Mouse (Mus musculus) embryonic facial prominence, embryonic 13.5 days (tissue): ENCODE results near the gene Lyzl6. TPM values are rescaled to one million over a fixed set of nuclear protein-coding genes. Genes with fewer than 3 reads are reported as not detected.
A peak's percentile ranks its signal among the peaks of the same experiment; 100 is the strongest.

Experiments used
- ATAC-seq: fragments of 200-750 bp; cut with Nextera tagmentation; 2 replicates; pipeline ENCODE4 v1.8.0; 2017; ENCODE audit warnings: low read depth; ENCODE audit not compliant: insufficient number of reproducible peaks, insufficient read depth, low FRiP score, low TSS enrichment
- H3K27ac ChIP-seq: fragments of 300-500 bp; sonication (generic); 2 replicates; pipeline ENCODE4 v1.5.1; 2015; ENCODE audit warnings: moderate library complexity, mild to moderate bottlenecking, inconsistent platforms
- H3K27me3 ChIP-seq: fragments of 300-500 bp; sonication (generic); 2 replicates; pipeline ENCODE4 v1.6.1; 2015; ENCODE audit warnings: mild to moderate bottlenecking, inconsistent platforms
- H3K36me3 ChIP-seq: fragments of 300-500 bp; sonication (generic); 2 replicates; pipeline ENCODE4 v1.6.1; 2015; ENCODE audit warnings: mild to moderate bottlenecking, inconsistent platforms
- H3K4me1 ChIP-seq: fragments of 300-500 bp; sonication (generic); 2 replicates; pipeline ENCODE4 v1.6.1; 2015; ENCODE audit warnings: inconsistent platforms
- H3K4me2 ChIP-seq: fragments of 300-500 bp; sonication (generic); 2 replicates; pipeline ENCODE4 v1.6.1; 2015; ENCODE audit warnings: moderate library complexity, mild to moderate bottlenecking, inconsistent platforms
- H3K4me3 ChIP-seq: fragments of 300-500 bp; sonication (generic); 2 replicates; pipeline ENCODE4 v1.5.1; 2015; ENCODE audit warnings: mild to moderate bottlenecking, inconsistent platforms
- H3K9ac ChIP-seq: fragments of 300-500 bp; sonication (generic); 2 replicates; pipeline ENCODE4 v1.6.1; 2015; ENCODE audit warnings: mild to moderate bottlenecking, inconsistent platforms
- H3K9me3 ChIP-seq: fragments of 300-500 bp; sonication (generic); 2 replicates; pipeline ENCODE4 v1.6.1; 2016; ENCODE audit warnings: inconsistent platforms
- WGBS: fragments of 180-500 bp; shearing (Covaris S2); methylation state at CpG from one replicate; pipeline ENCODE4 v1.1.7; 2015; ENCODE audit warnings: mixed read lengths; 5-methylcytosine and 5-hydroxymethylcytosine counted together
- polyA plus RNA-seq: library from polyadenylated mRNA; unstranded; fragments of >200 nt; fragmentation: Nextera tagmentation; extraction: Ambion mirVana; gene quantifications from 2 replicates; pipeline ENCODE4 v1.2.1, GENCODE M21; 2015

Gene Lyzl6
- polyA plus RNA-seq, 1 experiment from 2014 or later: not detected

DNA sequence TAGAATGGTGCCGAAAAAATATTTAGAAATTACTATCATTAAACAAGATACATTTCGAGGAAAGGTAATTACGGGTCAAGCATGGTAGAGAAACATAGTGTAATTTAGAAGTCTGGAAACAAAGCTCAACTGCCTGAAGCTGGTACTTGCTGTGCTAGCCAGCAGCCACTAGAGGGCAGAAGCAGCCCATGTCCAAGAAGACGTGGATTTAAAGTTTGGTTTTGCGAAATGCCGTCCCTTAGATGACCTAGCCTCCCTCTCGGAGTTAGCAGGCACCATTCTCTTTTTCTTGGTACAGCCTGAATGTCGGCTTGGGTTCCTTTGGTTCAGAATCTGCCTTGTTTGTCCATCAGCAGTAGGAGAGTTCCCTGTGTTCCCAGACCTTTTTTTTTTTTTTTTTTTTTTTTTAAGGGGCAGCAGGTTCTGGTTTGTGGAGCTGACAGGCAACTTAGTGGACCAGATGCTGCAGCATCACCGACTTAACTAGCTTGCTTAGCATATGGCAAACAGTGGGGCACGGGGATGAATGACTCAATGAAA, 787 bp upstream of the Lyzl6 start:
- Histone ChIP-seq H3K4me1 (no peaks in the 10 kb centered on the region), H3K4me2 (peak overlapping the region; percentile 28; the same call in 1 of the 2 replicates), H3K4me3 (no peak overlapping the region), H3K36me3 (no peaks in the 10 kb centered on the region), H3K27ac (no peak overlapping the region), H3K9me3 (no peaks in the 10 kb centered on the region), H3K9ac (no peak overlapping the region), H3K27me3 (peaks cover 34% of the 10 kb centered on the region)
- 4% methylated on average over 10 of the region's 10 CpGs for WGBS
- no peak for ATAC-seq

- peaks cover 32% of the 10 kb centered on the region for H3K27me3 ChIP-seq
- 79% methylated on average over 6 of the region's 6 CpGs for WGBS
- no peaks in the 10 kb centered on the region for H3K4me1 ChIP-seq
- H3K36me3 ChIP-seq: no peaks in the 10 kb centered on the region
- no peaks in the 10 kb centered on the region for H3K9me3 ChIP-seq
- H3K4me2 ChIP-seq: no peak overlapping the region
- no peak overlapping the region for H3K4me3 ChIP-seq
- no peak overlapping the region for H3K9ac ChIP-seq
- ATAC-seq: no peak
- H3K27ac ChIP-seq: no peak overlapping the region
Observed at GRCm38 (mm10) chr11:103636261-103636660, 2.4 kb downstream of the Lyzl6 start.

GRCm38 (mm10) chr11:103635481-103635880, 3.2 kb downstream of the Lyzl6 start:
- H3K36me3 ChIP-seq: no peaks in the 10 kb centered on the region
- H3K9me3 ChIP-seq: no peaks in the 10 kb centered on the region
- no peak overlapping the region for H3K27ac ChIP-seq
- H3K4me2 ChIP-seq: no peak overlapping the region
- peaks cover 24% of the 10 kb centered on the region for H3K27me3 ChIP-seq
- no peak overlapping the region for H3K9ac ChIP-seq
- no peaks in the 10 kb centered on the region for H3K4me1 ChIP-seq
- H3K4me3 ChIP-seq: no peak overlapping the region
- no peak for ATAC-seq
- WGBS: 76% methylated on average over 3 of the region's 3 CpGs

DNA sequence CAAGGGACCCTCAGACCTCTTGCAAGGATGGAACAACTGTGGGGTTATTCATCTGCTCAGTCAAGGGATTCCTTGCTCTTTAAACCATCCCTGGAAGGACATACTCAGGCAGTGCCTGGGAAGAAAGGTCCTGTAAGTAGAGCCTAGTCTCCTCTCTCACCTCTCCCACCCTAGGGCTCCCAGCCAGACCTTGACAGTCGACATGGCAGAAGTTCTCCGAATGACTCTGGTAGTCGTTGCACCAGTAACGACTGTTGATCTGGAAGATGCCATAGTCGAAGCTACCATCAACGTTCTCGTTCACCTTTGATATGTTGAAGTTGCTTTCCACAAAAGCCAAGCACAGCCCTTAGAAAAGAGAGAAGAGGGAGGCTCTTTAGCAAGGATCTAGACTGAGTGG, 3.9 kb downstream of the Lyzl6 start:
- no peak overlapping the region for H3K4me2 ChIP-seq
- no peaks in the 10 kb centered on the region for H3K36me3 ChIP-seq
- H3K9ac ChIP-seq: no peak overlapping the region
- no peaks in the 10 kb centered on the region for H3K9me3 ChIP-seq
- H3K4me3 ChIP-seq: no peak overlapping the region
- peaks cover 17% of the 10 kb centered on the region for H3K27me3 ChIP-seq
- H3K27ac ChIP-seq: no peak overlapping the region
- WGBS: 86% methylated on average over 7 of the region's 7 CpGs
- no peaks in the 10 kb centered on the region for H3K4me1 ChIP-seq
- ATAC-seq: no peak

DNA sequence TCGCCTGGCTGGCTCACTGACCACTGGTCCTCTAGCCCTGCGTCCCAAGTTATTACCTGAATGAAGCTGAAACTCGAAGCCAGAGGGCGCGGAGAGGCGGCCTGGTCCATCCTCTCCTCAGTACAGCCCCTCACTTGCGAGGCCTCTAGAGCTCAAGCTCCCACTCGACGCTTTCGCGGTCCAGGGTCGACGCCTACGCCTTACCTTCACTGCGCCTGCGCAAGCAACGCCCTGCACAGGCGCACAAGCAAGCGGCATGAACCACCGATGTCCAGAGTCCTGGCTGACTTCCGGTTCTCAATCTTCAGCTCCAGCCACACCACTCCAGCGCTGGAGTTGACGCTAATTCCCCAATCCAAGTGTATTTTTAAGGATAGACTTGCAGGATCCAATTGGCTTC, 11.2 kb downstream of the Lyzl6 start:
- no peaks in the 10 kb centered on the region for H3K4me1 ChIP-seq
- H3K27ac ChIP-seq: no peak overlapping the region
- H3K27me3 ChIP-seq: no peaks in the 10 kb centered on the region
- no peaks in the 10 kb centered on the region for H3K36me3 ChIP-seq
- ATAC-seq: no peak
- no peaks in the 10 kb centered on the region for H3K9me3 ChIP-seq
- H3K4me2 ChIP-seq: no peak overlapping the region
- H3K4me3 ChIP-seq: no peak overlapping the region
- H3K9ac ChIP-seq: no peak overlapping the region
- 85% methylated on average over 23 of the region's 23 CpGs for WGBS

- no peak for ATAC-seq
- no peak within 1 kb of the TSS for H3K4me3 ChIP-seq
- H3K36me3 ChIP-seq: no peaks in the 10 kb centered on the region
- no peaks in the 10 kb centered on the region for H3K4me1 ChIP-seq
- no peaks in the 10 kb centered on the region for H3K27me3 ChIP-seq
- H3K27ac ChIP-seq: no peak within 1 kb of the TSS
- 86% methylated on average over 9 of the region's 9 CpGs for whole genome bisulfite sequencing
- H3K9me3 ChIP-seq: no peaks in the 10 kb centered on the region
- H3K4me2 ChIP-seq: no peak within 1 kb of the TSS
- H3K9ac ChIP-seq: no peak within 1 kb of the TSS
Observed at GRCm38 (mm10) chr11:103621040-103621439, 17.6 kb downstream of the Lyzl6 start, which contains the start of gene Gm884. Gm884 (minus strand) TSS chr11:103621140.

DNA sequence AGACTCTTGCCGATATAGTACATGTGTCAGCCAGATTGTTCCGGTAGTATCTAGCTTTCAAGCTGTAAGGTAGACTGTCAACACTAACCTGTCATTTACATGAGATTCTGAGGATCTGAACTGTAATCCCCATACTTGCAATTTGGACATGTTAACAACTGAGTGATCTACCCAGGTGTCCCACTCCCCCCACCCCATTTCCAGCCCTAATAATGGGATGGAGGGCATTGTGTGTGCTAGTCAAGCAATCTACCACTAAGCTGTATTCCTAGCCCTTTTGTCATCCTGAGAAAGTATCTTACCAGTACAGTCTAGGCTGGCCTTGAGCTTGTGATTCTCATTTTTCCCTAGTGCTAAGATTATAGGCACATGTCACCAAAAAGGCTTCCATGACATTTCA, 27.9 kb downstream of the Lyzl6 start:
- WGBS: 85% methylated on average over 2 of the region's 2 CpGs
- Histone ChIP-seq H3K27me3 (0 out of 2 replicates have a peak, but pooled peaks cover 2% of the 10 kb centered on the region), H3K27ac (no peak overlapping the region), H3K36me3 (no peaks in the 10 kb centered on the region), H3K4me1 (no peaks in the 10 kb centered on the region), H3K4me2 (no peak overlapping the region), H3K9ac (no peak overlapping the region), H3K9me3 (no peaks in the 10 kb centered on the region), H3K4me3 (no peak overlapping the region)
- no peak for ATAC-seq

- H3K4me3 ChIP-seq: no peak overlapping the region
- H3K27me3 ChIP-seq: no peaks in the 10 kb centered on the region
- no peak for ATAC-seq
- H3K4me2 ChIP-seq: no peak overlapping the region
- H3K4me1 ChIP-seq: no peaks in the 10 kb centered on the region
- no peaks in the 10 kb centered on the region for H3K36me3 ChIP-seq
- H3K27ac ChIP-seq: no peak overlapping the region
- WGBS: 59% methylated on average over 5 of the region's 5 CpGs
- no peaks in the 10 kb centered on the region for H3K9me3 ChIP-seq
- no peak overlapping the region for H3K9ac ChIP-seq
Observed at GRCm38 (mm10) chr11:103606611-103607010, 32.1 kb downstream of the Lyzl6 start.

Other genes starting within 250 kb of the Lyzl6 start
- 7.2 and 7.6 TPM in 2 replicates for gene Plekhm1, start 226.2 kb downstream of the Lyzl6 start, polyA plus RNA-seq
- not detected in 2 replicates for gene Lrrc37a, start 134.3 kb downstream of the Lyzl6 start, polyA plus RNA-seq
- gene Gm884, start 17.8 kb downstream of the Lyzl6 start, polyA plus RNA-seq: not detected in 2 replicates
- gene Rprml, start 10.7 kb upstream of the Lyzl6 start, polyA plus RNA-seq: 1.2 and 2.3 TPM in 2 replicates
- 94.9 and 96.1 TPM in 2 replicates for gene Gosr2, start 59.0 kb upstream of the Lyzl6 start, polyA plus RNA-seq
- 4.4 and 4.8 TPM in 2 replicates for gene Wnt9b, start 110.9 kb upstream of the Lyzl6 start, polyA plus RNA-seq
- gene Wnt3, start 135.3 kb upstream of the Lyzl6 start, polyA plus RNA-seq: 10.0 and 11.7 TPM in 2 replicates